In genomic region chr2:125801947-125802346, GRCm38 (mm10) we compare ENCODE assay signal across 20 mouse cellular contexts. TPM values are rescaled to one million over a fixed set of nuclear protein-coding genes. Genes with fewer than 3 reads are reported as not detected.
DNase-seq lines count a peak whose midpoint lies in the region; ATAC-seq and TF ChIP-seq lines count a peak whose summit lies in the region.
"Had no signal": no experiment of that assay in that cellular context is flagged by ENCODE, and none has a peak within 500 bp of the region (broad histone marks: within the 10 kb centered on the region; RNA-seq: fewer than 3 reads in every experiment).

No protein-coding gene starts in this region.

- no peaks in the 10 kb centered on the region for H3K27me3 ChIP-seq in forebrain, embryonic 15.5 days
- H3K27me3 ChIP-seq in forebrain, embryonic 10.5 days (ENCODE audit: poor library complexity, severe bottlenecking): no peaks in the 10 kb centered on the region
- no peaks in the 10 kb centered on the region for H3K27me3 ChIP-seq in hindbrain, postnatal 0 days (ENCODE audit: insufficient read depth, low read length)
- no peaks in the 10 kb centered on the region for H3K27me3 ChIP-seq in hindbrain, embryonic 16.5 days (replicated peaks; ENCODE audit: control insufficient read depth, insufficient read depth, low read length)
- no peaks in the 10 kb centered on the region for H3K27me3 ChIP-seq in midbrain, embryonic 16.5 days (ENCODE audit: control insufficient read depth, insufficient read depth, low read depth, low read length)
- H3K27me3 ChIP-seq in midbrain, embryonic 10.5 days (ENCODE audit: low read depth, poor library complexity, severe bottlenecking): no peaks in the 10 kb centered on the region
- H3K27me3 ChIP-seq: embryonic facial prominence, embryonic 13.5 days; heart, embryonic 12.5 days had no signal

- no peaks in the 10 kb centered on the region for H3K9me3 ChIP-seq in forebrain, embryonic 15.5 days
- H3K9me3 ChIP-seq in forebrain, embryonic 10.5 days: peaks cover 9% of the 10 kb centered on the region; the same call in 1 of the 2 replicates
- no peaks in the 10 kb centered on the region for H3K9me3 ChIP-seq in hindbrain, postnatal 0 days (ENCODE audit: low read length)
- peaks cover 2% of the 10 kb centered on the region; the same call in 1 of the 2 replicates for H3K9me3 ChIP-seq in hindbrain, embryonic 16.5 days (ENCODE audit: control insufficient read depth, low read length)
- no peaks in the 10 kb centered on the region for H3K9me3 ChIP-seq in midbrain, embryonic 16.5 days (replicated peaks; ENCODE audit: control insufficient read depth, low read length, poor library complexity, severe bottlenecking)
- H3K9me3 ChIP-seq in midbrain, embryonic 10.5 days (replicated peaks): 0 out of 2 replicates have a peak, but pooled peaks cover 6% of the 10 kb centered on the region

- no peak overlapping the region for H3K27ac ChIP-seq in forebrain, embryonic 15.5 days (replicated peaks)
- no peak overlapping the region for H3K27ac ChIP-seq in forebrain, embryonic 10.5 days
- H3K27ac ChIP-seq in hindbrain, postnatal 0 days: no peak overlapping the region
- H3K27ac ChIP-seq in hindbrain, embryonic 16.5 days (ENCODE audit: low read depth, low read length): no peak overlapping the region
- no peak overlapping the region for H3K27ac ChIP-seq in midbrain, embryonic 16.5 days (ENCODE audit: low read length)
- no peak overlapping the region for H3K27ac ChIP-seq in midbrain, embryonic 10.5 days (replicated peaks)
- H3K27ac ChIP-seq in cortical plate, adult 2 months (ENCODE audit: insufficient read depth, low read length): peak overlapping the region; percentile 45
- H3K27ac ChIP-seq: embryonic facial prominence, embryonic 13.5 days; hindbrain, embryonic 10.5 days; hindbrain, embryonic 14.5 days had no signal

- no peak overlapping the region for H3K4me3 ChIP-seq in forebrain, embryonic 15.5 days
- no peak overlapping the region for H3K4me3 ChIP-seq in forebrain, embryonic 10.5 days
- H3K4me3 ChIP-seq in hindbrain, postnatal 0 days (ENCODE audit: low read length): no peak overlapping the region
- no peak overlapping the region for H3K4me3 ChIP-seq in hindbrain, embryonic 16.5 days (ENCODE audit: low read length)
- no peak overlapping the region for H3K4me3 ChIP-seq in midbrain, embryonic 16.5 days (ENCODE audit: low read depth, low read length)
- no peak overlapping the region for H3K4me3 ChIP-seq in midbrain, embryonic 10.5 days
- no peak overlapping the region for H3K4me3 ChIP-seq in cortical plate, adult 2 months (ENCODE audit: insufficient read depth, low read length)
- H3K4me3 ChIP-seq: embryonic facial prominence, embryonic 13.5 days; heart, embryonic 12.5 days; hindbrain, embryonic 10.5 days had no signal

- H3K36me3 ChIP-seq in forebrain, embryonic 15.5 days: no peaks in the 10 kb centered on the region
- no peaks in the 10 kb centered on the region for H3K36me3 ChIP-seq in forebrain, embryonic 10.5 days (replicated peaks)
- no peaks in the 10 kb centered on the region for H3K36me3 ChIP-seq in hindbrain, postnatal 0 days (ENCODE audit: insufficient read depth, low read length)
- H3K36me3 ChIP-seq in hindbrain, embryonic 16.5 days (ENCODE audit: control insufficient read depth, insufficient read depth, low read length): no peaks in the 10 kb centered on the region
- H3K36me3 ChIP-seq in midbrain, embryonic 16.5 days (ENCODE audit: control insufficient read depth, insufficient read depth, low read length): no peaks in the 10 kb centered on the region
- H3K36me3 ChIP-seq in midbrain, embryonic 10.5 days: no peaks in the 10 kb centered on the region
- H3K36me3 ChIP-seq: embryonic facial prominence, embryonic 13.5 days; heart, embryonic 12.5 days; hindbrain, embryonic 10.5 days had no signal

- 74% methylated on average over 4 of the region's 4 CpGs for WGBS in forebrain, embryonic 15.5 days
- 81% methylated on average over 4 of the region's 4 CpGs for WGBS in forebrain, embryonic 10.5 days
- 66% methylated on average over 4 of the region's 4 CpGs for WGBS in hindbrain, postnatal 0 days
- WGBS in hindbrain, embryonic 16.5 days: 73% methylated on average over 4 of the region's 4 CpGs
- WGBS in midbrain, embryonic 16.5 days: 75% methylated on average over 4 of the region's 4 CpGs
- WGBS in midbrain, embryonic 10.5 days: 85% methylated on average over 4 of the region's 4 CpGs

- TF ChIP-seq POLR2A in cortical plate, adult 2 months (IDR thresholded peaks at IDR 0.05; ENCODE audit: extremely low read depth, insufficient read depth, low read length): no peak

- DNase-seq in forebrain, embryonic 10.5 days (ENCODE audit: extremely low spot score, low spot score): no peak
- DNase-seq in hindbrain, postnatal 0 days (ENCODE audit: low spot score): no peak
- no peak for DNase-seq in midbrain, embryonic 10.5 days (ENCODE audit: low spot score)
- no peak for DNase-seq in thymus, postnatal 4 days
- DNase-seq: adrenal gland, adult 2 months; adrenal gland, postnatal 25 days; cerebellum, adult 11 months; cerebellum, adult 8-10 months; cerebellum, postnatal 14 days had no signal

- H3K4me1 ChIP-seq in forebrain, embryonic 15.5 days: no peaks in the 10 kb centered on the region
- H3K4me1 ChIP-seq in forebrain, embryonic 10.5 days: peaks cover 3% of the 10 kb centered on the region; the same call in 1 of the 2 replicates
- H3K4me1 ChIP-seq in hindbrain, postnatal 0 days (ENCODE audit: insufficient read depth, low read length): no peaks in the 10 kb centered on the region
- H3K4me1 ChIP-seq in hindbrain, embryonic 16.5 days (ENCODE audit: control insufficient read depth, insufficient read depth, low read depth, low read length): no peaks in the 10 kb centered on the region
- no peaks in the 10 kb centered on the region for H3K4me1 ChIP-seq in midbrain, embryonic 16.5 days (ENCODE audit: control insufficient read depth, insufficient read depth, low read length)
- H3K4me1 ChIP-seq in midbrain, embryonic 10.5 days: no peaks in the 10 kb centered on the region
- peaks cover 2% of the 10 kb centered on the region for H3K4me1 ChIP-seq in cortical plate, adult 2 months (ENCODE audit: control insufficient read depth, insufficient read depth, low read length)
- H3K4me1 ChIP-seq: embryonic facial prominence, embryonic 13.5 days had no signal

- no peak for TF ChIP-seq CTCF in hindbrain, postnatal 0 days (IDR thresholded peaks at IDR 0.05; ENCODE audit: low read depth)
- no peak for TF ChIP-seq CTCF in cortical plate, adult 2 months (IDR thresholded peaks at IDR 0.05; ENCODE audit: extremely low read depth, insufficient read depth, low read length)

- no peak overlapping the region for H3K4me2 ChIP-seq in forebrain, embryonic 15.5 days (replicated peaks)
- no peak overlapping the region for H3K4me2 ChIP-seq in hindbrain, postnatal 0 days (ENCODE audit: low read depth, low read length)
- no peak overlapping the region for H3K4me2 ChIP-seq in hindbrain, embryonic 16.5 days (ENCODE audit: low read length)
- no peak overlapping the region for H3K4me2 ChIP-seq in midbrain, embryonic 16.5 days (ENCODE audit: low read length)
- H3K4me2 ChIP-seq: embryonic facial prominence, embryonic 13.5 days; hindbrain, embryonic 14.5 days had no signal

- no peak overlapping the region for H3K9ac ChIP-seq in forebrain, embryonic 15.5 days (replicated peaks)
- no peak overlapping the region for H3K9ac ChIP-seq in hindbrain, postnatal 0 days (replicated peaks; ENCODE audit: low read length)
- H3K9ac ChIP-seq in hindbrain, embryonic 16.5 days (ENCODE audit: low read depth, low read length): no peak overlapping the region
- H3K9ac ChIP-seq in midbrain, embryonic 16.5 days (ENCODE audit: low read depth, low read length): no peak overlapping the region
- H3K9ac ChIP-seq: embryonic facial prominence, embryonic 13.5 days; heart, embryonic 12.5 days; hindbrain, embryonic 14.5 days had no signal

- 0 out of 2 replicates have a peak, but pooled peaks have one; percentile 26 for ATAC-seq in forebrain, embryonic 15.5 days (replicated peaks)
- 0 out of 2 replicates have a peak, but pooled peaks have one; percentile 32 for ATAC-seq in hindbrain, postnatal 0 days
- no peak for ATAC-seq in hindbrain, embryonic 16.5 days
- peak; percentile 48; the same call in 1 of the 2 replicates for ATAC-seq in midbrain, embryonic 16.5 days
- ATAC-seq: forebrain, embryonic 16.5 days; inflammation-experienced regulatory T-cells, adult 6 months; intestine, postnatal 0 days had no signal

RNA-seq across cellular contexts. Expression of gene Secisbp2l, which starts 19.3 kb away (rescaled TPM):
- 29.6 and 30.7 TPM in 2 replicates for polyA plus RNA-seq in forebrain, embryonic 15.5 days (2015; fragmentation: Nextera tagmentation; extraction: Ambion mirVana)
- 15.2 TPM in 2 replicates for polyA plus RNA-seq in forebrain, embryonic 10.5 days (2016; fragmentation: Nextera tagmentation; extraction: Ambion mirVana)
- total RNA-seq in hindbrain, postnatal 0 days (2014; rRNA removed): 43.5 and 47.4 TPM in 2 replicates
- polyA plus RNA-seq in hindbrain, postnatal 0 days (2015; fragmentation: Nextera tagmentation; extraction: Ambion mirVana): 26.6 and 27.8 TPM in 2 replicates
- 23.9 and 28.6 TPM in 2 replicates for polyA plus RNA-seq in hindbrain, embryonic 16.5 days (2015; fragmentation: Nextera tagmentation; extraction: Ambion mirVana)
- polyA plus RNA-seq in midbrain, embryonic 16.5 days (2015; fragmentation: Nextera tagmentation; extraction: Ambion mirVana): 30.9 and 31.7 TPM in 2 replicates
- 15.8 and 21.9 TPM in 2 replicates for polyA plus RNA-seq in midbrain, embryonic 10.5 days (2016; fragmentation: Nextera tagmentation; extraction: Ambion mirVana)
- polyA plus RNA-seq in cortical plate, adult 2 months (2012; rRNA removed): 35.6 and 38.2 TPM in 2 replicates

RNA-seq across cellular contexts. Expression of gene Galk2, which starts 57.0 kb away (rescaled TPM):
- 28.7 and 29.1 TPM in 2 replicates for polyA plus RNA-seq in forebrain, embryonic 15.5 days (2015; fragmentation: Nextera tagmentation; extraction: Ambion mirVana)
- 29.1 and 31.2 TPM in 2 replicates for polyA plus RNA-seq in forebrain, embryonic 10.5 days (2016; fragmentation: Nextera tagmentation; extraction: Ambion mirVana)
- total RNA-seq in hindbrain, postnatal 0 days (2014; rRNA removed): 30.0 and 32.2 TPM in 2 replicates
- polyA plus RNA-seq in hindbrain, postnatal 0 days (2015; fragmentation: Nextera tagmentation; extraction: Ambion mirVana): 28.9 and 31.2 TPM in 2 replicates
- 32.3 and 35.1 TPM in 2 replicates for polyA plus RNA-seq in hindbrain, embryonic 16.5 days (2015; fragmentation: Nextera tagmentation; extraction: Ambion mirVana)
- polyA plus RNA-seq in midbrain, embryonic 16.5 days (2015; fragmentation: Nextera tagmentation; extraction: Ambion mirVana): 32.7 and 33.2 TPM in 2 replicates
- polyA plus RNA-seq in midbrain, embryonic 10.5 days (2016; fragmentation: Nextera tagmentation; extraction: Ambion mirVana): 30.0 and 30.3 TPM in 2 replicates
- polyA plus RNA-seq in cortical plate, adult 2 months (2012; rRNA removed): 19.6 and 20.5 TPM in 2 replicates

RNA-seq across cellular contexts. Expression of gene Cops2, which starts 57.0 kb away (rescaled TPM):
- polyA plus RNA-seq in forebrain, embryonic 15.5 days (2015; fragmentation: Nextera tagmentation; extraction: Ambion mirVana): 66.8 and 66.9 TPM in 2 replicates
- 96.4 and 101 TPM in 2 replicates for polyA plus RNA-seq in forebrain, embryonic 10.5 days (2016; fragmentation: Nextera tagmentation; extraction: Ambion mirVana)
- total RNA-seq in hindbrain, postnatal 0 days (2014; rRNA removed): 35.1 and 40.6 TPM in 2 replicates
- 53.8 and 54.8 TPM in 2 replicates for polyA plus RNA-seq in hindbrain, postnatal 0 days (2015; fragmentation: Nextera tagmentation; extraction: Ambion mirVana)
- 57.7 and 58.3 TPM in 2 replicates for polyA plus RNA-seq in hindbrain, embryonic 16.5 days (2015; fragmentation: Nextera tagmentation; extraction: Ambion mirVana)
- polyA plus RNA-seq in midbrain, embryonic 16.5 days (2015; fragmentation: Nextera tagmentation; extraction: Ambion mirVana): 60.0 and 64.4 TPM in 2 replicates
- 89.5 and 102 TPM in 2 replicates for polyA plus RNA-seq in midbrain, embryonic 10.5 days (2016; fragmentation: Nextera tagmentation; extraction: Ambion mirVana)
- polyA plus RNA-seq in cortical plate, adult 2 months (2012; rRNA removed): 60.1 and 71.0 TPM in 2 replicates
